Mouse (Mus musculus): ENCODE measurements around the gene Clcn1.

Clcn1 gene

DNA sequence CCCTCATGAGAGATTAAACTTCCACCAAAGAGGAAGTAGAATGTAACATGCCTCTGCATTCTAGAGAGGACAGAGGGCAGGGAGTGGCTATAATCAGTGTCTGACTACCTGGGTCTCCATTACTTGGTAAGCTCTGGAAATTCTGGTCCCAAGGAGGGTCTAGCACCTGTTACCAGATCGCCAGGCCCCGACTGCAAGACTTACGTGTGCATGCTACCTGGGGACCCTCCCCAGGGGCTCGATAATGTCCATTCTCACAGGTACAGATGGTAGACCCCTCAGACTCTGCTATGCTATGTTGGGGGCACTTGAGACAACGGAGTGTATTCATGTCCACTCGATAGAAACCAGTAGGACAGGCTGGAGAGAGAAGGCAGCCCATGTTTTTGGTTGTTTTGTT, 78.7 kb downstream of the Clcn1 start:
- DNase-seq (ENCODE audit: low read depth) = no peak
